Mouse (Mus musculus): ENCODE measurements around the gene Skap1.

Gene Skap1

DNA sequence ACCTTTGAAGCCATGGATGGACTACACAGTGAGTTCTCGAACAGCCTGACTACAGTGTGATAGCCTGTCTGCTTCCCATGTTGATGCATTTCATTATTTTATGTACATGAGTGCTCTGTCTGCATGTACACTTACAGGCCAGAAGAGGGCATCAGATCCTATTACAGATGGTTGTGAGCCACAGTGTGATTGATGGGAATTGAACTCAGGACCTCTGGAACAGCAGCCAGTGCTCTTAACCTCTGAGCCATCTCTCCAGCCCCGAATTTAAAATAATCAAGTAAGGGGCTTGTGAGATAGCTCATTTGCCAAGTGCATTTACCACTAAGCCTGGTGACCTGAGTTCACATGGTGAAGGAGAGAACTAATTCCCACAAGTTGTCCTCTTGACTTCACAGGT is 317.0 kb downstream of the Skap1 start:
- DNase-seq (ENCODE audit: low read depth), result no peak

DNA sequence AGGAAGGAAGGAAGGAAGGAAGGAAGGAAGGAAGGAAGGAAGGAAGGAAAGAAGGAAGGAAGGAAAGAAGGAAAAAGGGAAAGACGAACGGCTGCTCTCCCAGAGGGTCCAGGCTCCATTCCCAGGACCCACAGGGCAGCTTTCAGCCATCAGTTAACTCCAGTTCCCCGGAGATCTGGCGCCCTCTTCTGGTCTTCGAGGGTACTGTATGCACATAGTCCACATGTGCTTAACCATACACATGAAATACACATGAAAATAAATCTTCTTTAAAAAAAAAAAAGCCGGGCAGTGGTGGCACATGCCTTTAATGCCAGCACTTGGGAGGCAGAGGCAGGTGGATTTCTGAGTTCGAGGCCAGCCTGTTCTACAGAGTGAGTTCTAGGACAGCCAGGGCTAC is 320.5 kb downstream of the Skap1 start:
- DNase-seq (ENCODE audit: low read depth), result peak; percentile 76

DNA sequence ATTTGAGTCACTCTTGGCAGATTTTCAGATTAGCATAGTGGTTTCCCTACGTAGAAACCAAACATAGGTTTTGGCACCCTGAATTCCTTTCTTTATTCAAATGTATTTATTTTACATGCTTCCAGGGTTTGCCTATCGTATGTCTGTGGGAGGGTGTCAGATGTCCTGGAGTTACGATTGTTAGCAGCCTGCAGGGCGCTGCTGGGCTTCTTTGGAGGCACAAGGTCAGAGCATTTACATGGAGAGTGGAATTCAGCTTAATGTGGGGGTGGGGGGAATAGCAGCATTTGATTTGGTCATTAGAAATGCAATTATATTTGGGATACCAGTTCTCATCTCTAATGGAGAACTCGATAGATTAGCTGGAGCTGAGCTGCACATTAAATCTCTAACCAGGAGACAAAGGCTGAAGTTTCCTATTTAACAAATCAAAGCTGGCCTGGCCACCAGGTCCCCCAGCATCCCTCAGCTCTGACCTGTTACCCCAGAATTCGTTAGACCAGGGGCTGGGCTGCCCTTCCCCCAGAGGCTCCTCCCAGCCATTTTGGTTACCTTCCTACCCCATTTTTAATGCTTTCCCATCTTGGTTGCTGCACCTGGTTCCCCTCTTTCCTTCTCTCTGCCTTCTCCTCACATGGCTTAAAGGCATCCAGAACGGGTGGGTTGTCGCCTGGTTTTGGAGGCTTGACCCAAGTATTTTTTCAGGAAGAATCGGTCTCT is 322.5 kb downstream of the Skap1 start:
- no peak for DNase-seq (ENCODE audit: low read depth)

DNA sequence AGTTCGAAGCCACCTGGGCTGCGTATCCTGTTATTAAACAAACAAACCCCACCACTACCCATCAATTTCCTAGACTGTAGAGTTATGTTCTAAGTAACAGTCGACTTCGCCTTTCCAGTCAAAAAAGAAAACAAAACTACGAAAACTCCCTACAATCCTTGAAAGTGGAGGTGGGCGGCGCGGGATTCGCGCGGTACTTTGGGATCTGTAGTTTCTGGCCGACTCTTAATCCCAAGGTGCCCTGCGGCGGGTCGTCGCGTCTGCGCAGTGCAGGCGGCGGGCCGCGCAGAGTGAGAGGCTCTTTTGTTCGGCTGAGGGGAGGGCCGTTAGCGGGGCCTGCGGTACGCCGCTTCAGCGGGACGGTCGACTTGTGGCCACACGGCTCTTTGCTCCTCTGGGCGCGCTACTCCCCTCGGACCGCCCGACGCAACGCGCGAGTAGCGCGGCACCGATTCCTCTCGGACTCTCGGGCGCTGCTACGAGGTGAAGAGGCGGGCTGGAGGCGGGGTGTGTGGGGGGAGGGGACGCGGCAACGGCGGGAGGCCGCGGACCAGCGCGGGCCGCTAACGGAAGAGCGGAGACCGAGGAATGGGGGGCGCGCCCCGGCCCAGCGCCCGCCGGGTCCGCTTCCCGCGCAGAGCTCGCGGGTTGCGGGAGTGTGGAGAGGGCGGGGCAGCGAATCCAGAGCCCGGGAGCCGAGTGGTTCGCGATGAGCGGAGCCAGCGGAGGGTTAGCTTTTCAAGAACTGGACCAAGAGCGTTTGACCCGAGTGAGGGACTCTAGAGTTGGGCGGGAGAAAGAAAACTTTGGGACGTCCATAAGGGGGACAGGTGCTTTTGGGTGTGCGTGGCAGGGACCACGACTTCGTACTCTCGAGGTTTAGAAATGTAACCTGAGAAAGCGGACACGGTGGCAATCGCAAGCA is 324.7 kb downstream of the Skap1 start, which contains the start of gene Cbx1:
Gene Cbx1 (plus strand): TSS at position 257 of the 925 bp plus-strand sequence.
- DNase-seq (ENCODE audit: low read depth), result peak; percentile 80

DNA sequence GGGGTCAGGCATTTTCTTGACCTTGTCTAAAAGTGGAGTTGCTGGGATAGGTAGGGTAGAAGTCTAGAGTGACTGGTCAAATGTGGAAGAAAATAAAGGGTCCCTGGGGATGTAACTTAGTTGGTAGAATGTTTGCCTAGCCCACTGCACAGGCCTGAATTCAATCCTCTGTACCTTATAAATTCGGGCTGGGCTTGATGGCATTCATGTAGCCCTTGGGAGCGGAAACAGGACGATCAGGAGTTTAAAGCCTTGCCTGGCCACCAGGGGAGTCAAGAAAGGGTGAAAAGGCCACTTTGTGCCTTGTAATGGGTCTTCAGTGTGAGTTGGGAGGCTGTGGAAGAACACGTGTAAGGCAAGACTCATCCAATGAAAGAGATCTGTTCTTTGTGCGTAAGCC is 325.6 kb downstream of the Skap1 start:
- no peak for DNase-seq (ENCODE audit: low read depth)

DNA sequence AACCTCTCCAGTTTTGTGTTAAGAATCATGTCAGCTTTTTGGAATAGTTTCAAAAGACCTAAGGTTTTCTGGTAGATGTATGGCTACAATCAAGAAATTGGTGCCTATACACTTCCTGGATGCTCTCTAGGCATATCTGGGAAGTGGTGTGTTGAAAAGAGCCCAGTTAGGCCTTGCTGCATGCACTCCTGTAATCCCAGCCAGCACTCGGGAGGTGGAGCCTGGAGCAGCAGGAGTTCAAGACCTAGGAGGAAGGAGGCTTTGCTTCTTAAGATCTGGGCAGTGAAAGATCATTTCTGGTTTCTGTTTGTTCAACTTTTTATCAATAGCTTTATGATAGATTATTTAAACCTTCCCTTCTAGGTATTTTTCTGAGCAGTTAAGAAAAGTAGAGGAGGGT is 326.3 kb downstream of the Skap1 start:
- DNase-seq (ENCODE audit: low read depth), result no peak

DNA sequence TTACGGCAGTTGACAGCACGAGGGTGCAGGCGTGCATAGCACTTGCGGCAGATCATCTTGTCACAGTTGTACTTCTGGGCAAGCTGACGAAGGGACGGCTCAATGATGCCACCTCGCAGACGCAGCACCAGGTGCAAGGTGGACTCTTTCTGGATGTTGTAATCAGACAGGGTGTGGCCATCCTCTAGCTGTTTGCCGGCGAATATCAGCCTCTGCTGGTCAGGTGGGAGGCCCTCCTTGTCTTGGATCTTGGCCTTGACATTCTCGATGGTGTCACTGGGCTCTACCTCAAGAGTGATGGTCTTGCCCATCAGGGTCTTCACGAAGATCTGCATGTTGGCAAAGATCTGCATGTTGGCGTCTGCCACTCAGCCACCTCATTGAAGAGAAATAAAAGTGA is 331.1 kb downstream of the Skap1 start:
- DNase-seq (ENCODE audit: low read depth), result no peak

DNA sequence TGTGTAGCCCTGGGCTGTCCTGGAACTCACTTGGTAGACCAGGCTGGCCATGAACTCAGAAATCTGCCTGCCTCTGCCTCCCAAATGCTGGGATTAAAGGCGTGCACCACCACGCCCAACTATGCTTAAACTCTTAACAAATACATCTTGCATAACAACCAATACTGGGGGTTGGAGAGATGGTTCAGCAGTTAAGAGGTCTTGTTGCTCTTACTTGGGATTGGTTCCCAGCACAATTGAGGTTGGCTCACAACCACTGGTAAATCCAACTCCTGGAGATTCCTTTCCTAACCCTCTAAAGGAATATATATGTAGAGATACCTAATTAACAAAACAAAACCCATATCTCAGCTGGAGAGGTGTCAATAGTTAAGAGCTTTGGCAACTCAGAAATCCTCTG is 331.7 kb downstream of the Skap1 start:
- no peak for DNase-seq (ENCODE audit: low read depth)

DNA sequence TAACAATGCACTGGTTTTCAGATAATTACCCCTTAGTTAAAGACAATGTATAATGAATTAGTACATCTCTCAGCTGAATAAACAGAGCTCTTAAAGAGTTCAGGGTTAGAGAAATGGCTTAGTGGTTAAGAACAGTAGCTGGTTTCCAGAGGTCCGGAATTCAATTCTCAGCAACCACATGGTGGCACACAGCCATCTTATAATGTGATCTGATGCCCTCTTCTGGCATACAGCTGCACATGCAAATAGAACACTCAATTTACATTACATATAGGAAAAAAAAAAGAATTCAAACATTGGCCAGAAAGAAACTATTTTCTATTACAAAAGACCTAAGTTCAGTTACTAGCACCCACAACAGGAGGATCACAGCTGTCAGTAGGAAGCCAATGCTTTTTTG is 332.2 kb downstream of the Skap1 start:
- DNase-seq (ENCODE audit: low read depth), result no peak

DNA sequence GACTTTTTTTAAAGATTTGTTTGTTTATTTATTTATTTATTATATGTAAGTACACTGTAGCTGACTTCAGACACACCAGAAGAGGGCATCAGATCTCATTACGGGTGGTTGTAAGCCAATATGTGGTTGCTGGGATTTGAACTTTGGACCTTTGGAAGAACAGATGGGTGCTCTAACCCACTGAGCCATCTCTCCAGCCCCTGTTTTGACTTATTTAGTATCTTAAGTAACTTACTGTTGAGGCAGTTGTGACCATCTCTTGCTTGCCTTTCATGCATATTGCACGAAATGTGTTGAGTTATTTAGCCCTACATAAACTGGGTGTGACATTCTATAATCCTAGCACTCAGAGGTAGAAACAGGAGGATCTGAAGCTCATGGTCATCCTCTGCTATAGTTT is 335.1 kb downstream of the Skap1 start:
- DNase-seq (ENCODE audit: low read depth), result no peak

DNA sequence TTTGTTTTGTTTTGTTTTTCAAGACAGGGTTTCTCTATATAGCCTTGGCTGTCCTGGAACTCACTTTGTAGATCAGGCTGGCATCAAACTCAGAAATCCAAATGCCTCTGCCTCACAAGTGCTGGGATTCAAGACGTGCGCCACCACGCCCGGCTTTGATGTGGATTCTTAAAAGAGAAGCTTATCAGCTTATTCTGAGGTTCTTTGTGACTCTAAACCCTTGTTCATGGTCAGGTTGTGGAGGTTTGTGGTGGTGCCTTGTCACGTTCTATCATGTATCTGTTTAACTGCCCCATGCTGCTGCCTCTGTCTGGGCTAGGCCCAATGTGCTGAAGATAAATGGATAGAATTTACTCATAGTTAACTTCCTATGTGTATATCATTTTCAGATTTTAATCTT is 341.2 kb downstream of the Skap1 start:
- no peak for DNase-seq (ENCODE audit: low read depth)

DNA sequence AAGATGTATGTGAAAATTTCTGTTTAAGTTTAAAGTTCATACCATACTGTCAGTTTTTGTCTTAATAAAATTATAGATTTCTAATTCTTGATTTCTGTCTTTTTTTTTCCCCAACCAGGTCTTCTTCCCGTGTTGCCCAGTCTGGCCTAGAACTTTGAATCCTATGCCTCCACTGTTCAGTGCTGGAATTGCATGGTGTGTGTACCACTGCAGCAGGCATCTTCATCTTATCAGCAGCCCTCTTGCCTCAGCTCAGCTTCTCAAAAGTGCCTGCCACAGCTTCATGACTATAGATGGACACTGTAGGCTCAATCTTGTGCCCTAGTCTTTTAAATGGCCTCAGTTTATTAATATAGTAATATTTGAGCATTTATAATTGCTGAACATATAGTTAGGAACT is 343.7 kb downstream of the Skap1 start:
- DNase-seq (ENCODE audit: low read depth), result no peak

Data from c-Kit-positive CD71-positive TER-119-negative erythroid progenitor cells, embryonic 14.5 days (primary cell).